In genomic region chrX:168122806-168123588, GRCm38 (mm10) we compare ENCODE assay signal across 8 mouse cellular contexts.
DNase-seq lines count a peak whose midpoint lies in the region; TF ChIP-seq lines count a peak whose summit lies in the region.

No protein-coding gene starts in this region.

- no peak for TF ChIP-seq POLR2A in ES-Bruce4 (IDR thresholded peaks at IDR 0.05; ENCODE audit: insufficient read depth, low read length)

- peak overlapping the region; percentile 57; the same call in 1 of the 2 replicates for H3K9ac ChIP-seq in ES-Bruce4 (ENCODE audit: low read depth, poor library complexity, severe bottlenecking)

- H3K4me3 ChIP-seq in ES-Bruce4 (ENCODE audit: low read depth, low read length): peak overlapping the region; percentile 63

- H3K9me3 ChIP-seq in ES-Bruce4 (replicated peaks; ENCODE audit: control insufficient read depth, insufficient read depth, low read length, poor library complexity, severe bottlenecking): no peaks in the 10 kb centered on the region

- no peak for TF ChIP-seq CTCF in ES-Bruce4 (IDR thresholded peaks at IDR 0.05; ENCODE audit: low read depth, low read length)

- peaks cover 1% of the 10 kb centered on the region; the same call in 1 of the 2 replicates for H3K27me3 ChIP-seq in ES-Bruce4 (ENCODE audit: control insufficient read depth, insufficient read depth, low read length, poor library complexity, severe bottlenecking)

- no peak for TF ChIP-seq EP300 in ES-Bruce4 (IDR thresholded peaks at IDR 0.05; ENCODE audit: insufficient read depth, low read depth, low read length)

- intact Hi-C loops in gastrocnemius, postnatal 14 days (cut with DNase I; ENCODE audit: low total_unique reads): no loop called here
- intact Hi-C loops in left cerebral cortex, postnatal 25 days (cut with DNase I): no loop called here

- no peaks in the 10 kb centered on the region for H3K4me1 ChIP-seq in ES-Bruce4 (ENCODE audit: control insufficient read depth, insufficient read depth, low read length)

- no peaks in the 10 kb centered on the region for H3K36me3 ChIP-seq in ES-Bruce4 (ENCODE audit: control insufficient read depth, insufficient read depth, low read length, poor library complexity, severe bottlenecking)

- no peak overlapping the region for H3K27ac ChIP-seq in ES-Bruce4 (ENCODE audit: insufficient read depth, low read length)

- peak; percentile 3 for DNase-seq in gastrocnemius, postnatal 14 days
- no peak for DNase-seq in gastrocnemius, postnatal 25 days
- peak; percentile 33 to 39 for DNase-seq in cerebellum, postnatal 14 days
- peak; percentile 40 to 48 for DNase-seq in frontal cortex, postnatal 36 days (ENCODE audit: low spot score in 2 of 2)
- DNase-seq in left cerebral cortex, postnatal 25 days (ENCODE audit: low spot score in 2 of 2): peak; percentile 13 to 46
- peak; percentile 45 for DNase-seq in right cerebral cortex, adult 18-20 months
- no peak for DNase-seq in urinary bladder, postnatal 10 days (ENCODE audit: low spot score)

Comparison
In these comparisons a context has a peak if more than half of its experiments do, and no peak if none do; other contexts are left out.
1. DNase-seq: peak in gastrocnemius, postnatal 14 days (single experiment), cerebellum, postnatal 14 days (2 of 2), frontal cortex, postnatal 36 days (2 of 2), left cerebral cortex, postnatal 25 days (2 of 2) and right cerebral cortex, adult 18-20 months (single experiment); none in gastrocnemius, postnatal 25 days (single experiment) and urinary bladder, postnatal 10 days (single experiment).